Mouse (Mus musculus): ENCODE data around the gene Cops8.
A peak's percentile ranks its signal among the peaks of the same experiment; 100 is the strongest.

DNA sequence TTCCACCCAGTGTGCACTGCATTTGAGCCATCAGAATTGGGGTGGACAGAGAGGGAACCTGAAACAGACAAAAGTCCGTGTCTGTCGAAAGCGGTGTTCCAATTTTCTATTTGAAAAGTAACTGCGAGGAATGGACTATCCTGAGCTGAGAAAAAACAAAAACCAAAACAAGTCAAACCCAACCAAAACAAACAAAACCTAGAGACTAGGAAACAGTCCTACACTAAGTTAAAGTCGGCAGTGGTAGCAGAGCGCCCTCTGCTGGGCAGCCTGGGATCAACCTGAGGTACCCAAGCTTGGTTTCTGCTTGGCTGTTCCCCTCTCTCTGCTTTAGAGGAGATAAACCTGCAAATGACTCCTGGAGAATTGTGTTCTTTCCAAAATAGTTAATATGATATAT lies 10.0 kb upstream of the Cops8 start:
- no peak for TF ChIP-seq POLR2A (IDR thresholded peaks at IDR 0.05; ENCODE audit: control insufficient read depth, low read depth, low read length)
- peak; percentile 91; the same call in 1 of the 2 replicates for TF ChIP-seq CTCF (IDR thresholded peaks at IDR 0.05; ENCODE audit: control insufficient read depth, insufficient read depth, insufficient replicate concordance, low read depth, low read length)
